Mouse (Mus musculus) stomach, embryonic 14.5 days (tissue): ENCODE measurements around the gene Ttll5. TPM values are rescaled to one million over a fixed set of nuclear protein-coding genes. Genes with fewer than 3 reads are reported as not detected.
A peak's percentile ranks its signal among the peaks of the same experiment; 100 is the strongest.

ENCODE experiments used
- ATAC-seq: fragments of 200-750 bp; cut with Nextera tagmentation; 2 replicates; pipeline ENCODE4 v1.8.0; 2017; ENCODE audit warnings: low read depth, moderate TSS enrichment; ENCODE audit not compliant: insufficient number of reproducible peaks, insufficient read depth, low FRiP score
- H3K27ac ChIP-seq: fragments of 300-500 bp; sonication (generic); 2 replicates; pipeline ENCODE4 v1.5.1; 2014; ENCODE audit warnings: mild to moderate bottlenecking, low read length, moderate library complexity, mixed read lengths
- H3K27me3 ChIP-seq: fragments of 300-500 bp; sonication (generic); 2 replicates; pipeline ENCODE4 v1.6.1; 2014; ENCODE audit warnings: low read length, control low read depth, mixed read lengths; ENCODE audit not compliant: control insufficient read depth, insufficient read depth
- H3K36me3 ChIP-seq: fragments of 300-500 bp; sonication (generic); 2 replicates; pipeline ENCODE4 v1.6.1; 2014; ENCODE audit warnings: mild to moderate bottlenecking, control low read depth, low read length, moderate library complexity, mixed read lengths; ENCODE audit not compliant: control insufficient read depth, insufficient read depth
- H3K4me1 ChIP-seq: fragments of 300-500 bp; sonication (generic); 2 replicates; pipeline ENCODE4 v1.6.1; 2014; ENCODE audit warnings: low read length, control low read depth, mixed read lengths; ENCODE audit not compliant: control insufficient read depth, insufficient read depth
- H3K4me2 ChIP-seq: fragments of 300-500 bp; sonication (generic); replicated peaks from 2 replicates; pipeline ENCODE4 v1.6.1; 2014; ENCODE audit warnings: low read depth, low read length, control low read depth
- H3K4me3 ChIP-seq: fragments of 300-500 bp; sonication (generic); 2 replicates; pipeline ENCODE4 v1.5.1; 2014; ENCODE audit warnings: low read depth, low read length, control low read depth
- H3K9ac ChIP-seq: fragments of 300-500 bp; sonication (generic); replicated peaks from 2 replicates; pipeline ENCODE4 v1.6.1; 2014; ENCODE audit warnings: low read depth, mild to moderate bottlenecking, control low read depth, low read length, moderate library complexity, mixed read lengths
- H3K9me3 ChIP-seq: fragments of 300-500 bp; sonication (generic); 2 replicates; pipeline ENCODE4 v1.6.1; 2016; ENCODE audit warnings: low read depth, low read length, control low read depth; ENCODE audit not compliant: control insufficient read depth
- WGBS: fragments of 180-500 bp; shearing (Covaris S2); extraction: QIAGEN DNeasy Blood & Tissue Kit; methylation state at CpG from one replicate; pipeline ENCODE4 v1.1.7; 2014; 5-methylcytosine and 5-hydroxymethylcytosine counted together
- polyA plus RNA-seq: library from polyadenylated mRNA; unstranded; fragments of >200 nt; fragmentation: Nextera tagmentation; extraction: Ambion mirVana; gene quantifications from 2 replicates; pipeline ENCODE4 v1.2.1, GENCODE M21; 2014

Ttll5 gene
- 17.7 and 17.8 TPM in 2 replicates for polyA plus RNA-seq

GRCm38 (mm10) chr12:85824438-85825264 lies at the start of gene Ttll5, which contains the start of gene Erg28:
Ttll5 (plus strand) TSS chr12:85824659.
Erg28 (minus strand) TSS chr12:85824550.
- ATAC-seq: peak; percentile 97
- peaks cover 4% of the 10 kb centered on the region; the same call in 1 of the 2 replicates for H3K36me3 ChIP-seq
- H3K4me2 ChIP-seq: peak within 1 kb of the TSS; percentile 76

GRCm38 (mm10) chr12:85778962-85779361 lies 45.5 kb upstream of the Ttll5 start:
- ATAC-seq: no peak
- 40% methylated on average over 3 of the region's 3 CpGs for WGBS
- H3K27me3 ChIP-seq: no peaks in the 10 kb centered on the region
- no peaks in the 10 kb centered on the region for H3K36me3 ChIP-seq
- no peak overlapping the region for H3K9ac ChIP-seq
- H3K4me2 ChIP-seq: no peak overlapping the region
- H3K4me3 ChIP-seq: no peak overlapping the region
- no peaks in the 10 kb centered on the region for H3K4me1 ChIP-seq
- H3K27ac ChIP-seq: no peak overlapping the region
- H3K9me3 ChIP-seq: no peaks in the 10 kb centered on the region

More at GRCm38 (mm10) chr12:85824438-85825264, at the start of gene Ttll5, which contains the start of gene Erg28:
- Histone ChIP-seq H3K4me3 (peak within 1 kb of the TSS; percentile 69), H3K4me1 (no peaks in the 10 kb centered on the region), H3K9me3 (no peaks in the 10 kb centered on the region), H3K27me3 (no peaks in the 10 kb centered on the region), H3K27ac (peak within 1 kb of the TSS; percentile 91), H3K9ac (peak within 1 kb of the TSS; percentile 56)
- WGBS: under 1% methylated on average over 67 of the region's 67 CpGs

DNA sequence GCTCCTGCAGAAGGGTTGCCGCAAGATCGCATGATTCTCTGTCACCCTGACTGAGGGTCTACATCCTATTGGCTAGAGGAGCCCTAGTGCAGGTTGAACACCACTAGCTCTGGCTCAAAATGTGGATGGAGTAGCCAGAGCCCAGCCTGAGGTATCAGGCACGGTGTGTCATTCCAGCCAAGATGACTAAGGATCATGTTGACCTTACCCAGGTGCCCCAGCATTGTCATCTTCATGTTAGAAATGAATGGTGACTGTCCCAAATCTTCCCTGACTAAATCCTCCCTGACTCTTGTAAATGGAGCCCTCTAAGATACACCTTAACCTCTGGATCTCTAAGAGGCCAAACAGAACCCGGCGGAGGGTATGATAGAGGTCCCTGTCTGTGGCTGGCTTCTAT lies 44.8 kb upstream of the Ttll5 start:
- H3K4me2 ChIP-seq: no peak overlapping the region
- H3K36me3 ChIP-seq: no peaks in the 10 kb centered on the region
- H3K4me1 ChIP-seq: no peaks in the 10 kb centered on the region
- H3K4me3 ChIP-seq: no peak overlapping the region
- no peaks in the 10 kb centered on the region for H3K27me3 ChIP-seq
- WGBS: 92% methylated on average over 5 of the region's 5 CpGs
- H3K9ac ChIP-seq: no peak overlapping the region
- H3K27ac ChIP-seq: no peak overlapping the region
- no peaks in the 10 kb centered on the region for H3K9me3 ChIP-seq
- no peak for ATAC-seq

DNA sequence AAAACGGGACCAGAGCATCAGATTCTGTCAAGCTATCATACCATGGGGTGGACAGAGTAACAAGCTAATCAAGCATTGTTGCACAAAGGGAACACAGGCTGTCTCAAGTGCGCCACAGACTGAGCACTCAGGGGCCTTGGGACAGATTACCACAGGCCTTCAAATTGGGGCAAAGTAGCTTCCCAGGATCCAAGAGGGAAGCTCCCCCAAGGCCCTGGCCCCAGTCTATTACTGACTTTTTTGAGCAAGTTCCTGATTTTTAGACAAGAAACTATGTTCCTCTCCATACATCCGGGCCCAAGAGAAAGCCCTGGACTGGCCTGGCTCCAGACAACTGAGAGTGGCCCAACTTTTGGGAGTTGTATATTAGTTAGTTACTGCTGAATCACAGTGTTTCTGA lies 42.9 kb upstream of the Ttll5 start:
- WGBS: 86% methylated on average over 3 of the region's 3 CpGs
- no peak for ATAC-seq

GRCm38 (mm10) chr12:85784916-85785815 lies 39.3 kb upstream of the Ttll5 start:
- no peaks in the 10 kb centered on the region for H3K27me3 ChIP-seq
- H3K4me2 ChIP-seq: no peak overlapping the region
- no peak for ATAC-seq
- no peak overlapping the region for H3K27ac ChIP-seq
- H3K36me3 ChIP-seq: no peaks in the 10 kb centered on the region
- no peaks in the 10 kb centered on the region for H3K4me1 ChIP-seq
- H3K9me3 ChIP-seq: no peaks in the 10 kb centered on the region
- H3K4me3 ChIP-seq: no peak overlapping the region
- WGBS: 63% methylated on average over 19 of the region's 19 CpGs
- H3K9ac ChIP-seq: no peak overlapping the region

More for the DNA sequence above, 42.9 kb upstream of the Ttll5 start:
- Histone ChIP-seq H3K9ac (no peak overlapping the region), H3K27me3 (no peaks in the 10 kb centered on the region), H3K4me2 (no peak overlapping the region), H3K4me3 (no peak overlapping the region), H3K27ac (no peak overlapping the region), H3K9me3 (no peaks in the 10 kb centered on the region), H3K36me3 (no peaks in the 10 kb centered on the region), H3K4me1 (no peaks in the 10 kb centered on the region)

GRCm38 (mm10) chr12:85792158-85792557 lies 32.3 kb upstream of the Ttll5 start:
- Histone ChIP-seq H3K4me2 (no peak overlapping the region), H3K27ac (no peak overlapping the region), H3K27me3 (no peaks in the 10 kb centered on the region), H3K9me3 (no peaks in the 10 kb centered on the region), H3K36me3 (no peaks in the 10 kb centered on the region), H3K4me3 (no peak overlapping the region), H3K4me1 (no peaks in the 10 kb centered on the region), H3K9ac (no peak overlapping the region)
- WGBS: 82% methylated on average over 4 of the region's 4 CpGs
- ATAC-seq: no peak

DNA sequence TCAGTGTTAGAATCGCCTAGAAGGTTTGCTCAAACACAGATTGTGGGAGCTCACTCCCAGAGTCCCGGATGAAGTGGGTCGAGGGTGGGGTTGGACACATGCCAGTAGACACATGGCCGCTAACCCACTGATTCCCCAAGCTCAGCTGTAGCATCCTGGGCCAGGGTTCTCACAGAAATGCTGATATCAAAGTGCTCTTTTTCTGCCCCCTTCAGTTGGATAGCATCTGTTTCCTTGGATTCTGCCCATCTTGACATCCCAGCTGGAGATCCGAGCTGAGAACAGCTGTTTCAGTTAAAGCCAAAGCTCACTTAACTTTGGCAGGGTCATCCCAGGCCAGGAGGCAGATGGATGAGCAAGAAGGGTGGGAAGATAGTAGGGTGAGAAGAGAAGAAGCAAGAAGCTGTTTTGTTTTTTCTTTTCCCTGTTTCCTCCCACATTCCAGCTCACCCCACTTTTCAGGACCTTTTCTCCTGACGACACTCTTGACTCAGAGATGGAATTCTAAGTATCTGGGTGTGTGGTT lies 31.6 kb upstream of the Ttll5 start:
- Histone ChIP-seq H3K9me3 (no peaks in the 10 kb centered on the region), H3K27me3 (no peaks in the 10 kb centered on the region), H3K27ac (no peak overlapping the region), H3K36me3 (no peaks in the 10 kb centered on the region), H3K4me1 (no peaks in the 10 kb centered on the region), H3K4me2 (no peak overlapping the region), H3K9ac (no peak overlapping the region), H3K4me3 (no peak overlapping the region)
- ATAC-seq: no peak
- WGBS: 35% methylated on average over 6 of the region's 6 CpGs

DNA sequence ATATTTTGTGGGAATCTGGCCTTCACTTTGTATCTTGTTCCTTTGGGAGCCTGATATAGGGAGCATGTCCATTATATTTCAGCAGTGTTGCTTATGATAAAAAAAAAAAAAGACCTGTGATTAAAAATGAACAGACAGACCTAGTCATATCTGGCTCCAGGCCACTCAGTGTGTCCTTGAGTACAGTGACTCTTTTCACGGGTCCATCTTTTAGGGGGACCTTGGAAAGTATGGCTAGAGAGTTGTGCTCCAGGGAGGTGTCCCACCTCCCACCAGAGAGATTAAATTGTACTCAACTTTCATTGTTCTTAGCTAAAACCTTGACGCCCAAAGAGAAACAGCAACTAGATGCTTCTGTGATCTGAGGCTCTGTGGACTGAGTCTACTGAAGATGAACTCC lies 30.4 kb upstream of the Ttll5 start:
- H3K4me3 ChIP-seq: no peak overlapping the region
- WGBS: 89% methylated on average over 2 of the region's 2 CpGs
- H3K27me3 ChIP-seq: no peaks in the 10 kb centered on the region
- no peak overlapping the region for H3K9ac ChIP-seq
- H3K4me1 ChIP-seq: no peaks in the 10 kb centered on the region
- no peak overlapping the region for H3K27ac ChIP-seq
- no peaks in the 10 kb centered on the region for H3K9me3 ChIP-seq
- no peaks in the 10 kb centered on the region for H3K36me3 ChIP-seq
- no peak for ATAC-seq
- H3K4me2 ChIP-seq: no peak overlapping the region
